ENCODE assay signal across 8 mouse cellular contexts in genomic region chr3:59005996-59006730, GRCm38 (mm10). TPM values are rescaled to one million over a fixed set of nuclear protein-coding genes. Genes with fewer than 3 reads are reported as not detected.
DNase-seq lines count a peak whose midpoint lies in the region; ATAC-seq and TF ChIP-seq lines count a peak whose summit lies in the region.

No protein-coding gene starts in this region.

- H3K4me3 ChIP-seq in megakaryocyte, embryonic 14.5 days (replicated peaks), result peak overlapping the region; percentile 97
- peak overlapping the region; percentile 53 to 54 for H3K4me3 ChIP-seq in liver, embryonic 14.5 days (ENCODE audit: insufficient read depth in 1 of 2, low read depth in 2 of 2, low read length in 2 of 2)
- peak overlapping the region; percentile 66 for H3K4me3 ChIP-seq in olfactory bulb, adult 2 months (ENCODE audit: insufficient read depth, low read depth, low read length)

- TF ChIP-seq EP300 in liver, embryonic 14.5 days (IDR thresholded peaks at IDR 0.05; ENCODE audit: low read depth), result no peak

- peak; percentile 7 to 54 for DNase-seq in heart, adult 18-20 months
- peak; percentile 68 for DNase-seq in kidney, adult 18-20 months
- DNase-seq in liver, embryonic 14.5 days (ENCODE audit: low read depth in 3 of 3, low spot score in 3 of 3), result no peak
- DNase-seq in thymus, postnatal 4 days, result peak; percentile 67

- peak overlapping the region; percentile 59 for H3K4me2 ChIP-seq in liver, embryonic 14.5 days (ENCODE audit: low read depth)

- TF ChIP-seq POLR2A in olfactory bulb, adult 2 months (IDR thresholded peaks at IDR 0.05; ENCODE audit: insufficient read depth, low read depth, low read length), result peak; percentile 15; the same call in 1 of the 2 replicates

- no peaks in the 10 kb centered on the region for H3K27me3 ChIP-seq in megakaryocyte, embryonic 14.5 days (replicated peaks)
- peaks cover 46% of the 10 kb centered on the region for H3K27me3 ChIP-seq in liver, embryonic 14.5 days (ENCODE audit: control insufficient read depth, insufficient read depth, low read length)

- no peak; the same call in 1 of the 2 replicates for ATAC-seq in megakaryocyte, adult 5-6 weeks (ENCODE audit: poor library complexity, severe bottlenecking)
- peak; percentile 9 for ATAC-seq in common myeloid progenitor, adult 5-6 weeks (replicated peaks; ENCODE audit: low read depth, poor library complexity, severe bottlenecking)
- peak; percentile 48; the same call in 1 of the 2 replicates for ATAC-seq in liver, embryonic 14.5 days (ENCODE audit: insufficient read depth)

- peaks cover 70% of the 10 kb centered on the region for H3K4me1 ChIP-seq in megakaryocyte, embryonic 14.5 days
- H3K4me1 ChIP-seq in liver, embryonic 14.5 days (replicated peaks; ENCODE audit: control insufficient read depth in 2 of 2, insufficient read depth in 2 of 2, low read length in 1 of 2), result no peaks in the 10 kb centered on the region; a peak in 1 of 4 replicates
- H3K4me1 ChIP-seq in olfactory bulb, adult 2 months (ENCODE audit: control insufficient read depth, insufficient read depth, low read length), result peaks cover 7% of the 10 kb centered on the region; the same call in 1 of the 2 replicates

- H3K9ac ChIP-seq in liver, embryonic 14.5 days (replicated peaks), result no peak overlapping the region

- TF ChIP-seq CTCF in liver, embryonic 14.5 days (IDR thresholded peaks at IDR 0.05; ENCODE audit: low read depth), result no peak
- no peak for TF ChIP-seq CTCF in olfactory bulb, adult 2 months (IDR thresholded peaks at IDR 0.05; ENCODE audit: insufficient read depth, low read depth, low read length)

- no peaks in the 10 kb centered on the region for H3K9me3 ChIP-seq in megakaryocyte, embryonic 14.5 days
- H3K9me3 ChIP-seq in liver, embryonic 14.5 days (ENCODE audit: control insufficient read depth, low read length), result no peaks in the 10 kb centered on the region

- no peak overlapping the region for H3K27ac ChIP-seq in liver, embryonic 14.5 days
- H3K27ac ChIP-seq in olfactory bulb, adult 2 months (ENCODE audit: insufficient read depth, low read depth, low read length), result peak overlapping the region; percentile 67

- WGBS in liver, embryonic 14.5 days (ENCODE audit: insufficient replicate concordance), result under 1% methylated on average over 73 of the region's 83 CpGs
- under 1% methylated on average over 83 of the region's 83 CpGs for WGBS in olfactory bulb, adult 2 months

- H3K36me3 ChIP-seq in megakaryocyte, embryonic 14.5 days (replicated peaks; ENCODE audit: low read length), result peaks cover 29% of the 10 kb centered on the region
- no peaks in the 10 kb centered on the region for H3K36me3 ChIP-seq in liver, embryonic 14.5 days (replicated peaks; ENCODE audit: control insufficient read depth, insufficient read depth, low read depth)

RNA-seq across cellular contexts. Expression of gene Med12l, which starts 0.5 kb away (rescaled TPM):
- polyA plus RNA-seq in megakaryocyte, embryonic 14.5 days (2012; ENCODE audit: insufficient read depth, low replicate concordance), result 12.6 and 12.7 TPM in 2 replicates
- total RNA-seq in megakaryocyte, adult 5-6 weeks (2015), result 0.20 and 0.25 TPM in 2 replicates
- total RNA-seq in megakaryocyte, adult 5-6 weeks (2017), result 0.29 and 0.45 TPM in 2 replicates
- 11.3 and 12.6 TPM in 2 replicates for total RNA-seq in common myeloid progenitor, adult 5-6 weeks (2017)
- 1 to 10 TPM; 6.6 to 8.1 TPM for total RNA-seq in heart, adult 18-20 months (2021)
- 0.57 TPM in 2 replicates for polyA plus RNA-seq in liver, embryonic 14.5 days (2012; rRNA removed)
- polyA plus RNA-seq in liver, embryonic 14.5 days (2014; fragmentation: Nextera tagmentation; extraction: Ambion mirVana), result 0.51 and 0.63 TPM in 2 replicates
- not detected in 2 replicates for polyA plus RNA-seq in olfactory bulb, adult 2 months (2012; ENCODE audit: insufficient read depth, insufficient read length, low replicate concordance, missing spikeins)

Comparison
In these comparisons a context has a peak if more than half of its experiments do, and no peak if none do; other contexts are left out.
1. DNase-seq: peak in heart, adult 18-20 months (2 of 2), kidney, adult 18-20 months (single experiment) and thymus, postnatal 4 days (single experiment); none in liver, embryonic 14.5 days (0 of 3).
2. Peak in every context shown above with its lines, with median percentiles within 50 percentile points of each other: H3K4me3 ChIP-seq.